Mouse (Mus musculus): ENCODE measurements around the gene Hs2st1.

DNA sequence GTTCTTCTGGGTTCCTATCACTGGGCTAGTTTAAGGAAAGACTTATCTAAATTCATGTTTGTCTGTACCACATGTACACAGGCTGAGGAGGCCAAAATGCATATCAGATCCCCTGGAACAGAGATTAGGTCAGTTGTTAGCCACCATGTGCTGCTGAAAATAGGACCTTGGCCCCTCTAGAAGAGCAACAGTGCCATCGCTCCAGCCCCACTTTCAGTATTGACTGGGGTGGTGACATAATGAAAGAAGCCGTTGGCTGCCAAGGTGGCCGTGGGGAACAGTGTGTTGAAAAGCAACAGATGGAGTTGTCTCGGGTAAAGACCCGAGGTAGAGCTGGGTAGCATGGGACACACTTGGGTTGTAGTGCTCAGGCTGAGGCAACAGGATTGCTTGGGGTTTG, 9.8 kb upstream of the Hs2st1 start:
- TF ChIP-seq PAX5 (IDR thresholded peaks at IDR 0.05; ENCODE audit: low read length) (no peak), SIN3A (IDR thresholded peaks at IDR 0.05; ENCODE audit: low read length) (no peak), POLR2AphosphoS2 (IDR thresholded peaks at IDR 0.05; ENCODE audit: low read depth, low read length) (no peak), USF1 (IDR thresholded peaks at IDR 0.05; ENCODE audit: low read depth, low read length) (no peak), POLR2A (IDR thresholded peaks at IDR 0.05; ENCODE audit: low read depth, low read length) (no peak), CTCF (conservative IDR thresholded peaks at IDR 0.05 in 1 of 2, IDR thresholded peaks at IDR 0.05 in 1 of 2; ENCODE audit: low read depth in 2 of 2, low read length in 2 of 2) (no peak), JUND (conservative IDR thresholded peaks at IDR 0.05; ENCODE audit: low read depth, low read length) (no peak), ZKSCAN1 (IDR thresholded peaks at IDR 0.05; ENCODE audit: borderline replicate concordance, low read depth, low read length) (no peak), MAFK (IDR thresholded peaks at IDR 0.05; ENCODE audit: insufficient replicate concordance, low read length) (no peak), ZMIZ1 (IDR thresholded peaks at IDR 0.05; ENCODE audit: low read depth, low read length) (no peak), CHD2 (IDR thresholded peaks at IDR 0.05; ENCODE audit: low read length) (no peak)

All from CH12.LX (cell line).